Mouse (Mus musculus): ENCODE results near the gene Ascc2. TPM values are rescaled to one million over a fixed set of nuclear protein-coding genes. Genes with fewer than 3 reads are reported as not detected.

The Ascc2 gene
- polyA plus RNA-seq, 1 experiment from 2014 or later, result 35.9 TPM

DNA sequence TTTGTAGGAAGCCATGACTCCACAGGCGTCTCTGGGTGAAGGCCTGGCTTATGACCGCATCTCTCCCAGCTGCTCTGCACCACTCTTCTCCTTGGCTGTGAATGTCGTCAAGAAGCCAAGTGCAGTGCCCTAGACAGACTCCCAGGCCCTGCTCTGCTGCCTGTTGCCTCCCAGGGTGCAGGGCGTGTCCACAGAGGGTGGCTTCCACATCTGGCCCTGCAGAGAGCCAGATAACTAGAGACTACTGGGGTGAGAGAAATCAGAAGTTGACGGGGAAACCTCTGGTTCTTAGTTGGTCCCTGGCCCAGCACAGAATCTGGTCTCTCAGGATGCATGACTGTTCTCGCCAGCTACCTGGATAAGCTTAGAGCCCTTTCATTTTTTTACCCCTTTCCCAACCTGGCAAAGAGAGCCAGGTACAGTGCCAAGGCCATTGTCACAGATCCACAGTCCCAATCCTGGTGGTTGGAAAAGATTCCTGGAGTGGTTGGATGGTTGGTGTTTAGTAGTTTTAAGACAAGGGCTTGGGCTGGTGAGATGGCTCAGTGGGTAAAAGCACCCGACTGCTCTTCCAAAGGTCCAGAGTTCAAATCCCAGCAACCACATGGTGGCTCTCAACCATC is 39.8 kb downstream of the Ascc2 start:
- H3K4me3 ChIP-seq, result no peak overlapping the region
- H3K27me3 ChIP-seq (ENCODE audit: insufficient read depth, poor library complexity, severe bottlenecking), result no peaks in the 10 kb centered on the region
- no peaks in the 10 kb centered on the region for H3K9me3 ChIP-seq
- no peak for DNase-seq (ENCODE audit: low spot score)
- WGBS, result 88% methylated on average over 7 of the region's 7 CpGs
- peaks cover 93% of the 10 kb centered on the region for H3K36me3 ChIP-seq
- 0 out of 2 replicates have a peak, but pooled peaks cover 9% of the 10 kb centered on the region for H3K4me1 ChIP-seq (replicated peaks)
- no peak overlapping the region for H3K27ac ChIP-seq

- DNase-seq (ENCODE audit: low spot score), result peak; percentile 15
- Histone ChIP-seq H3K27me3 (ENCODE audit: insufficient read depth, poor library complexity, severe bottlenecking) (no peaks in the 10 kb centered on the region), H3K9me3 (no peaks in the 10 kb centered on the region), H3K27ac (no peak overlapping the region), H3K36me3 (peaks cover 93% of the 10 kb centered on the region), H3K4me1 (replicated peaks) (0 out of 2 replicates have a peak, but pooled peaks cover 9% of the 10 kb centered on the region), H3K4me3 (no peak overlapping the region)
- WGBS, result 79% methylated on average over 13 of the region's 13 CpGs
Measured at GRCm38 (mm10) chr11:4678700-4679440, 41.3 kb downstream of the Ascc2 start.

DNA sequence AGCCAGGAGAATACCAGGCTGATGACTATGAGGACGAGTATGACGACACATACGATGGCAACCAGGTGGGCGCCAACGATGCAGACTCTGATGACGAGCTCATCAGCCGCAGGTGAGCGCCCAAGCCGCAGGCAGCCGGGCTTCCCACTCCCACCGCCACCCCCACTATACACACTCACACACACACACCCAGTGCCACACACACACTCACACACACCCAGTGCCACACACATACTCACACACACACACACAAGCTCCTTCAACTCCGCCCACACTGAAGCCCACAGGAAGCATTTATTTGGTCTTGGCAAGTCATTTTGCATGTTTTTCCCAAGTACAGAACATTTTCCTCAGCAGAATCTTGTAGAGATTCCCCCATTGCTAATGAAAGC is 41.9 kb downstream of the Ascc2 start:
- Histone ChIP-seq H3K27ac (no peak overlapping the region), H3K36me3 (peaks cover 95% of the 10 kb centered on the region), H3K4me1 (replicated peaks) (0 out of 2 replicates have a peak, but pooled peaks cover 9% of the 10 kb centered on the region), H3K4me3 (no peak overlapping the region), H3K27me3 (ENCODE audit: insufficient read depth, poor library complexity, severe bottlenecking) (no peaks in the 10 kb centered on the region), H3K9me3 (no peaks in the 10 kb centered on the region)
- no peak for DNase-seq (ENCODE audit: low spot score)
- WGBS, result 92% methylated on average over 12 of the region's 12 CpGs

DNA sequence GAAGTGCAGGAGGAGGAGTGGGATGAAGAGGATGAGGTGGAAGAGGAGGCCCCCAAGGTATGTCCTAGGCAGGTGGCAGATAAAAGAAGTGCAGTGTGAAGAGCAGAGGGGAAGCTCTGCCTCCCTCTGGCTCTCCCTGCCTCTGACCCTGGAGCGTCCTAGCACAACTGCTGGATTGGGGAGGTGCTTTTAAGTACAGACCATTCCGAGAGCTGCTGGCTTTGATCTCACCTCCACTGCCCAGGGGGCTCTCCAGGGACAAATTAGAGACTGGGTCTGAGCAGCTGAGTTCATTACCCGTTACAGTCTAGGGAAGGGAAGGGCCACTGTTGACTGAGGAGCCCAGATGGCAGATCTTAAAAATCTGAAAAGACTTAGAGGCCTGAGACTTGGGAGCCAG is 42.6 kb downstream of the Ascc2 start:
- Histone ChIP-seq H3K27ac (no peak overlapping the region), H3K4me3 (no peak overlapping the region), H3K27me3 (ENCODE audit: insufficient read depth, poor library complexity, severe bottlenecking) (no peaks in the 10 kb centered on the region), H3K4me1 (replicated peaks) (0 out of 2 replicates have a peak, but pooled peaks cover 9% of the 10 kb centered on the region), H3K9me3 (no peaks in the 10 kb centered on the region), H3K36me3 (peaks cover 89% of the 10 kb centered on the region)
- 46% methylated on average over 3 of the region's 3 CpGs for WGBS
- DNase-seq (ENCODE audit: low spot score), result no peak

DNA sequence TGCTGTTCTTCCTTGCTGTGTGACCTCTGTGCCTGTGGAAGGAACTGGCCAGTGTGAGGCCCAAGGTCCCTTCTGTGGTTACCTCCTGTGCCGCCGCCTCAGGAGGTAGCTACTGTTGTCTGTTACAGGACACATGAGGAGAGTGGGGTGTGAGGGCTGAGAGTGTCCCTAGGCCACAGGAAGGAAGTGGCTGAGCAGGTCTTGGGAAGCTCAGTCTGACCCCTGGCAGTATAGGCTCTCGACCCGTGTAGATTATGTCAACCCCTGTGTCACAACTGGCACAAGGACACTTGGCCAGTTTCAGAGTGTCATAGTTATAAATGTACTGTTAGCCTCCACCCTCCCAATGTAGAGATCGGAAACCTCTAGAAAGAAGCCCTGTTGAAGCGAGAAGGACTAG is 46.0 kb downstream of the Ascc2 start:
- Histone ChIP-seq H3K27ac (no peak overlapping the region), H3K36me3 (peaks cover 59% of the 10 kb centered on the region), H3K27me3 (ENCODE audit: insufficient read depth, poor library complexity, severe bottlenecking) (no peaks in the 10 kb centered on the region), H3K4me1 (replicated peaks) (0 out of 2 replicates have a peak, but pooled peaks cover 8% of the 10 kb centered on the region), H3K9me3 (no peaks in the 10 kb centered on the region), H3K4me3 (no peak overlapping the region)
- DNase-seq (ENCODE audit: low spot score), result no peak
- 91% methylated on average over 6 of the region's 6 CpGs for WGBS

DNA sequence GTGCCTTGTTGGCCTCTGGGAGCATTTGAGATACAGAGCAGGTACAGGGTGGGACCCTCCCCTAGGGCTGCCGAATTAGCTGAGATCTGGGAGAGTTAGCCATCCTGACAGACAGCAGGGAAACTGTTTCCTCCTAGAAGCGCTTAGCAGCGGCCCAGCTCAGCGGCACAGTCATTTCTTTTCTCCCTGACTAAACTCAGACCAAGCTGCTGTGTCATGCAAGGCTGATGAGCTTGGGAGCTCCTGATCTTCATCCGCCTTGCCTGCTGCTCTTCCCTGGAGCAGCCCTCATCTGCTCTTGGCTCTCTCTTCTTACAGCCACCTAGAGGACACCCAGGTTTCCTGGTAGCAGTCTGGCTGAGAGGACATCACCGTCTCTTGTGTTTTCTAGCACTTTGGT is 46.6 kb downstream of the Ascc2 start:
- Histone ChIP-seq H3K4me3 (no peak overlapping the region), H3K36me3 (peaks cover 53% of the 10 kb centered on the region), H3K9me3 (no peaks in the 10 kb centered on the region), H3K27me3 (ENCODE audit: insufficient read depth, poor library complexity, severe bottlenecking) (no peaks in the 10 kb centered on the region), H3K27ac (no peak overlapping the region), H3K4me1 (replicated peaks) (0 out of 2 replicates have a peak, but pooled peaks cover 1% of the 10 kb centered on the region)
- WGBS, result 79% methylated on average over 6 of the region's 6 CpGs
- DNase-seq (ENCODE audit: low spot score), result no peak

DNA sequence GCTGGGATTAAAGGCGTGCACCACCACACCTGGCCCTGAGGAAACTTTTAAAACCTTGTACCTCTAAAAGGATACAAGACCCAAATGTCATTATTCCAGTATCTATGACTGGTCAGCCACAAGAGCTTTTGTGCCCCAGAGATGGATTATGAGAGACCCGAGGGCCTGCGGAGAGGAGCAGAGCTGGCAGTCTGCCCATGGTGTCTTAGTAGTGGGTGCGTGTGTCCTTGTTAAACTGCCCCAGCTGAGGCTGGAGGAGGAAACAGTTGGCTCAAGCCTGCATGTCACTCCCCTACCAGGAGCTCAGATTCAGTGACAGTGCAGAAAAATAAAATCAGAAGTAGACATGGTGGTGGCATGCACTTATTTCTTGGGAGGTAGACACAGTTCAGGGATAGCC is 47.5 kb downstream of the Ascc2 start:
- Histone ChIP-seq H3K27ac (no peak overlapping the region), H3K9me3 (no peaks in the 10 kb centered on the region), H3K36me3 (peaks cover 45% of the 10 kb centered on the region), H3K27me3 (ENCODE audit: insufficient read depth, poor library complexity, severe bottlenecking) (no peaks in the 10 kb centered on the region), H3K4me1 (replicated peaks) (no peaks in the 10 kb centered on the region), H3K4me3 (no peak overlapping the region)
- DNase-seq (ENCODE audit: low spot score), result no peak
- 90% methylated on average over 4 of the region's 4 CpGs for WGBS

- Histone ChIP-seq H3K36me3 (peaks cover 40% of the 10 kb centered on the region), H3K4me1 (replicated peaks) (no peaks in the 10 kb centered on the region), H3K9me3 (no peaks in the 10 kb centered on the region), H3K27me3 (ENCODE audit: insufficient read depth, poor library complexity, severe bottlenecking) (no peaks in the 10 kb centered on the region), H3K4me3 (no peak overlapping the region), H3K27ac (no peak overlapping the region)
- 92% methylated on average over 5 of the region's 5 CpGs for WGBS
- DNase-seq (ENCODE audit: low spot score), result no peak
Measured at GRCm38 (mm10) chr11:4685510-4685909, 48.0 kb downstream of the Ascc2 start.

DNA sequence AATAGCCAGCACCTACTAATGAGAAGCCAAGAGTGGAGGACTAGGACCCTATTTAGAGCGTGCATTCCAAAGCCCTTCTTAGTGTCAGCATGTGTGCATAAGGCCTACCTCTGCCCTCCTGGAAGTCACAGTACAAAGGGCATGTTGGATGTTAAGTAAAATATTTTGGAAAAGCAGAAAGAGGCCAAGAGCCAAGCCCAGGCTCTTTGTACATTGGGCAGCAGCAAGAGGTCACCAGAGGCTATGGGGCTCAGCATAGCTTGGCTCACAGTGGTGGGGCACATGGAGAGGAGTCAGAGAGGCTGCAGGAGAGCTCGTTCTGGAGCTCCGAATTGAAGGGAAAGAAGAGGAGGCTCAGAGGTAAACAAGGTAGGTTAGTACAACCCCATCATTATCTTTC is 49.5 kb downstream of the Ascc2 start:
- Histone ChIP-seq H3K4me1 (replicated peaks) (no peaks in the 10 kb centered on the region), H3K4me3 (no peak overlapping the region), H3K36me3 (peaks cover 25% of the 10 kb centered on the region), H3K9me3 (no peaks in the 10 kb centered on the region), H3K27ac (no peak overlapping the region), H3K27me3 (ENCODE audit: insufficient read depth, poor library complexity, severe bottlenecking) (no peaks in the 10 kb centered on the region)
- 87% methylated on average over 3 of the region's 3 CpGs for WGBS
- DNase-seq (ENCODE audit: low spot score), result no peak

GRCm38 (mm10) chr11:4687874-4688273 is 50.3 kb downstream of the Ascc2 start:
- Histone ChIP-seq H3K9me3 (no peaks in the 10 kb centered on the region), H3K27me3 (ENCODE audit: insufficient read depth, poor library complexity, severe bottlenecking) (no peaks in the 10 kb centered on the region), H3K4me1 (replicated peaks) (no peaks in the 10 kb centered on the region), H3K27ac (no peak overlapping the region), H3K4me3 (no peak overlapping the region), H3K36me3 (peaks cover 17% of the 10 kb centered on the region)
- DNase-seq (ENCODE audit: low spot score), result no peak
- WGBS, result 79% methylated on average over 3 of the region's 3 CpGs

DNA sequence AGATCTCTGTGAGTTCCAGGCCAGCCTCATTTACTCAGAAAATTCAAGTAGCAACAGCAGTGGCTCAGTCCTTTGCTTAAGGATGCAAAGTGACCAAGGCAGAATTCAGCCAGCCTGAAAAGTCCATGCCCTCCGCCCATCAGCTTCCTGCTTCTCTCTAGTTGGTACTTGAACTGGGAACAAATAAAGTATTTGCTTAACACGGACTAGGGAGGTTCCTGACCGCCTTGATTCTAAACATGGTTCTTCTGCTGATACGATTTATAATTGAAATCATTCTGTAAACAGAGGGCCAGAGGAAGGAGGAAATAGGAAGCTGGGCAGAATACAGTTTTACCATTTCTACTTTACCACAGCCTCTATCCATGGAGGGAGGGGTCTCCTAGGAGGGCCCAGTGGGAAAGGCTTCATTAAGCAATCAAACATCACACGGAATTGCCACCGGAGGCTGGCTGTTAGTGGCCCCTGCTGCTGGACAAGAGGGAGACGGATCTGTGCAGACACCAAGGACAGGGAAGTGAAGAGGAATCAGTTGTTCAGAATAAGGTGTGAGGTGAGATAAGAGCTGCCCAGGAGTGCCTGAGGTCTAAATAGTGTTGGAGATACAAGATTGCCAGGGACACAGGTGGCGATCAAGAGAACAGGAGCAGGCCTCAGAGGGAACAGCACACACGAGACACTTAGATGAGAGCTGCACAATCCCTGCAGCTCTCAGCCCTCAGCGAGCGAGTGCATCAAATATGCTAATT is 51.3 kb downstream of the Ascc2 start:
- H3K4me3 ChIP-seq, result no peak overlapping the region
- no peak for DNase-seq (ENCODE audit: low spot score)
- H3K27ac ChIP-seq, result no peak overlapping the region
- whole genome bisulfite sequencing, result 77% methylated on average over 11 of the region's 11 CpGs
- H3K9me3 ChIP-seq, result no peaks in the 10 kb centered on the region
- no peaks in the 10 kb centered on the region for H3K27me3 ChIP-seq (ENCODE audit: insufficient read depth, poor library complexity, severe bottlenecking)
- H3K36me3 ChIP-seq, result peaks cover 7% of the 10 kb centered on the region
- H3K4me1 ChIP-seq (replicated peaks), result no peaks in the 10 kb centered on the region

DNA sequence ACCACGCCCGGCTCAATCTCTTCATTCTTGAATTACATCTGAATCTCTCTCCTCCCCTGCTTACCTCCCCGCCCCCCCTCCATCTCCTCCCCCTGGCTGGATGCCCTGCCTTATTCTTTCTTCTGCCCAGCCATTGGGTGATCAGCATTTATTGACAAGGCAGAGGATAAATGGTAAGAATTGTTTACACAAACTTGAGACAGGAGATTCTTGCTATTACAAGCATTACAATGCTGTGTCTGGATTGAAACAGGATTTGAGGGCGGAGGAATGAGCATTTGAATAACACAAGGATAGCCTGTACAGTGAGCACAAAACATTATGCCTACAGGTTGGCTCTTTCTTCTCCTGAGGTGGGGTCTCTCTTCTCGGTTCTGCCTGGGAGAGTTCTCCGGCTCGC is 52.8 kb downstream of the Ascc2 start:
- Histone ChIP-seq H3K27me3 (ENCODE audit: insufficient read depth, poor library complexity, severe bottlenecking) (no peaks in the 10 kb centered on the region), H3K36me3 (no peaks in the 10 kb centered on the region), H3K27ac (no peak overlapping the region), H3K9me3 (no peaks in the 10 kb centered on the region), H3K4me3 (no peak overlapping the region), H3K4me1 (replicated peaks) (no peaks in the 10 kb centered on the region)
- WGBS, result 86% methylated on average over 7 of the region's 7 CpGs
- DNase-seq (ENCODE audit: low spot score), result no peak

GRCm38 (mm10) chr11:4691213-4691612 is 53.7 kb downstream of the Ascc2 start:
- Histone ChIP-seq H3K9me3 (no peaks in the 10 kb centered on the region), H3K27ac (no peak overlapping the region), H3K4me1 (replicated peaks) (no peaks in the 10 kb centered on the region), H3K36me3 (no peaks in the 10 kb centered on the region), H3K27me3 (ENCODE audit: insufficient read depth, poor library complexity, severe bottlenecking) (no peaks in the 10 kb centered on the region), H3K4me3 (no peak overlapping the region)
- no peak for DNase-seq (ENCODE audit: low spot score)
- whole genome bisulfite sequencing, result 62% methylated on average over 10 of the region's 10 CpGs
